Mouse (Mus musculus) liver, postnatal 0 days (tissue): Measurements from ENCODE around the gene Rnase11.

Source experiments
- CTCF ChIP-seq: sonication (generic); IDR thresholded peaks from 2 replicates; pipeline ENCODE4 v1.5.1; 2016; ENCODE audit warnings: antibody characterized with exemption, low read depth
- EP300 ChIP-seq: IDR thresholded peaks from 2 replicates; pipeline ENCODE4 v1.6.1; 2016; ENCODE audit warnings: antibody characterized with exemption, low read depth, mild to moderate bottlenecking

DNA sequence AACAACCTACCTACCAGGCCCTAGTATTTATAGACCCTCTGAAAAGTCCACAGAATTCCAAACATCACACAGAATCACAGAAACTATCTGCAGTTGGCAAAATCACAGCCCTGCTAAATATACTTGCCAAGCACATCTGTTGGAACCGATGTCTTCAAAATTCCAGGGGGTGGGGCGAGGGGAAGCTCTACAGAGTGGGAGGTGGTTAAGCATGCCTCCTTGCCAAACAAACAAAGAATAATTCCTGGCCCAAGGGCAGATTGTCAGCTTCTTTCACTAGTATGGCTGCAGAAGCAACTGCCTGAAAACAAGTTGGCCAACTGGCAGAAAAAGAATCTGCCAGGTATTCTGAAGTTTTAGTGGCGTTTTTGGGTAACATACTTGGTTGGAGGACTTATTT, 32.7 kb downstream of the Rnase11 start:
- no peak for TF ChIP-seq EP300
- TF ChIP-seq CTCF, result no peak
